Mouse (Mus musculus) lung, postnatal 0 days (tissue): Measurements from ENCODE around the gene Ddx55. TPM values are rescaled to one million over a fixed set of nuclear protein-coding genes. Genes with fewer than 3 reads are reported as not detected.
A peak's percentile ranks its signal among the peaks of the same experiment; 100 is the strongest.
"Not testable (repeated sequence)": the region's sequence is repeated elsewhere in the genome, so short reads cannot be mapped to it uniquely, and the experiment has no call there.

Source experiments
- ATAC-seq: fragments of 200-750 bp; cut with Nextera tagmentation; 2 replicates; pipeline ENCODE4 v1.8.0; 2017; ENCODE audit warnings: moderate library complexity
- DNase-seq: peaks from one replicate; pipeline ENCODE4 v3.0.0-alpha.2; 2016; ENCODE audit warnings: low spot score
- H3K27ac ChIP-seq: fragments of 300-500 bp; sonication (generic); 2 replicates; pipeline ENCODE4 v1.5.1; 2014; ENCODE audit warnings: antibody characterized with exemption, mild to moderate bottlenecking, low read length, mixed read lengths
- H3K27me3 ChIP-seq: fragments of 300-500 bp; sonication (generic); replicated peaks from 2 replicates; pipeline ENCODE4 v1.6.1; 2014; ENCODE audit warnings: low read length, mixed read lengths; ENCODE audit not compliant: insufficient read depth
- H3K36me3 ChIP-seq: fragments of 300-500 bp; sonication (generic); 2 replicates; pipeline ENCODE4 v1.6.1; 2014; ENCODE audit warnings: low read length, mixed read lengths; ENCODE audit not compliant: insufficient read depth
- H3K4me1 ChIP-seq: fragments of 300-500 bp; sonication (generic); 2 replicates; pipeline ENCODE4 v1.6.1; 2014; ENCODE audit warnings: antibody characterized with exemption, low read depth, low read length, mixed read lengths; ENCODE audit not compliant: insufficient read depth
- H3K4me2 ChIP-seq: fragments of 300-500 bp; sonication (generic); replicated peaks from 2 replicates; pipeline ENCODE4 v1.6.1; 2014; ENCODE audit warnings: low read depth, mild to moderate bottlenecking, low read length, moderate library complexity, mixed read lengths
- H3K4me3 ChIP-seq: fragments of 300-500 bp; sonication (generic); 2 replicates; pipeline ENCODE4 v1.5.1; 2014; ENCODE audit warnings: low read depth, low read length
- H3K9ac ChIP-seq: fragments of 300-500 bp; sonication (generic); replicated peaks from 2 replicates; pipeline ENCODE4 v1.6.1; 2014; ENCODE audit warnings: low read depth, mild to moderate bottlenecking
- H3K9me3 ChIP-seq: fragments of 300-500 bp; sonication (generic); 2 replicates; pipeline ENCODE4 v1.6.1; 2016; ENCODE audit warnings: low read length, mixed read lengths
- CTCF ChIP-seq: IDR thresholded peaks from 2 replicates; pipeline ENCODE4 v1.5.1; 2016; ENCODE audit warnings: antibody characterized with exemption, mild to moderate bottlenecking
- EP300 ChIP-seq: IDR thresholded peaks from 2 replicates; pipeline ENCODE4 v1.6.1; 2016; ENCODE audit warnings: antibody characterized with exemption, mild to moderate bottlenecking, control low read depth
- WGBS: fragments of 180-500 bp; shearing (Covaris S2); extraction: QIAGEN DNeasy Blood & Tissue Kit; methylation state at CpG from one replicate; pipeline ENCODE4 v1.1.7; 2014; 5-methylcytosine and 5-hydroxymethylcytosine counted together
- polyA plus RNA-seq: library from polyadenylated mRNA; unstranded; fragments of >200 nt; fragmentation: Nextera tagmentation; extraction: Ambion mirVana; gene quantifications from 2 replicates; pipeline ENCODE4 v1.2.1, GENCODE M21; 2015

The Ddx55 gene
- polyA plus RNA-seq, 1 experiment from 2014 or later: 6.3 TPM

DNA sequence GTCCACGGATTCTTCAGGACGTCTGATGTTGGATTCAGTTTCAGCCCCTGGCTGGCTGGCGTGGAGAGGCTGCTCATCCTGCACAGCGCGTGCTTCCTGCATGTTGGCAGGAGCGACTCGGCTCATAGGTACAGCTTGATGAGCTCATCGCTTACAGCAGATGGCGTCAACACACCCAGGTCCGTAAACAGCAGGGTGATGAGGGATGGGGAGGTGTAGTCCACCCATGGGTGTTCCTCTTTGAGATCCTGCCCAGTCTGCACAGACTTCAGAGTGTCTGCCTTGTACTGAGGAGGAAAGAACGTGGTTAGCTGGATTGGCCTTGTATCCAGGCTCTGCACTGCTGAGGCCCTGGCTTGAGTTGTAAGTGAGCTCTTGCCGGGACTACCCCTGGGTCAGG lies 18.4 kb downstream of the Ddx55 start:
- Histone ChIP-seq H3K27ac (no peak overlapping the region), H3K4me2 (no peak overlapping the region), H3K9ac (no peak overlapping the region), H3K4me1 (no peaks in the 10 kb centered on the region), H3K27me3 (no peaks in the 10 kb centered on the region), H3K4me3 (no peak overlapping the region), H3K36me3 (peaks cover 47% of the 10 kb centered on the region), H3K9me3 (no peaks in the 10 kb centered on the region)
- TF ChIP-seq EP300 (no peak), CTCF (no peak)
- WGBS: 86% methylated on average over 12 of the region's 12 CpGs
- ATAC-seq: no peak
- DNase-seq: no peak

DNA sequence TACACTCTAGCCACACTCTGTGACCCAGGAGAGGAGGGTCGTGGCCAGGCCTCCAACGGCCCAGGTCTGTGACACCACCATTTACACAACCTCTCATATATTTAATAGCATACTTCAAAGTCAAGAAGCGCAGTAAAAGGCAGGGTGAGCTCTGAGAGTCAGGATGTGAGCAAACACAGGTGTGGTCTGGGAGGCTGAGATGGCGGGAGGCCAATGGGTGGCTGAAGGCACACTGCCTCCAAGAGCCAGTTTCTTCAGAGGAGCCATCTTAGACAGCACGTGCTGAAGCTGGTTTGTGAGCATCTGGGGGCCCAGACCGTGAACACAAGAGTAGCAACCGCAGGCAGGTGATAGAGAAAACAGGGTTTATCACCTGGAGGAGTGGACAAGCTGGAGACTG lies 22.8 kb downstream of the Ddx55 start:
- no peaks in the 10 kb centered on the region for H3K27me3 ChIP-seq
- no peak overlapping the region for H3K9ac ChIP-seq
- no peak overlapping the region for H3K27ac ChIP-seq
- H3K36me3 ChIP-seq: peaks cover 32% of the 10 kb centered on the region
- H3K4me3 ChIP-seq: no peak overlapping the region
- H3K9me3 ChIP-seq: no peaks in the 10 kb centered on the region
- no peak overlapping the region for H3K4me2 ChIP-seq
- no peak for TF ChIP-seq CTCF
- TF ChIP-seq EP300: no peak
- peaks cover 9% of the 10 kb centered on the region; the same call in 1 of the 2 replicates for H3K4me1 ChIP-seq
- WGBS: 71% methylated on average over 7 of the region's 7 CpGs
- DNase-seq: peak; percentile 45
- ATAC-seq: no peak

DNA sequence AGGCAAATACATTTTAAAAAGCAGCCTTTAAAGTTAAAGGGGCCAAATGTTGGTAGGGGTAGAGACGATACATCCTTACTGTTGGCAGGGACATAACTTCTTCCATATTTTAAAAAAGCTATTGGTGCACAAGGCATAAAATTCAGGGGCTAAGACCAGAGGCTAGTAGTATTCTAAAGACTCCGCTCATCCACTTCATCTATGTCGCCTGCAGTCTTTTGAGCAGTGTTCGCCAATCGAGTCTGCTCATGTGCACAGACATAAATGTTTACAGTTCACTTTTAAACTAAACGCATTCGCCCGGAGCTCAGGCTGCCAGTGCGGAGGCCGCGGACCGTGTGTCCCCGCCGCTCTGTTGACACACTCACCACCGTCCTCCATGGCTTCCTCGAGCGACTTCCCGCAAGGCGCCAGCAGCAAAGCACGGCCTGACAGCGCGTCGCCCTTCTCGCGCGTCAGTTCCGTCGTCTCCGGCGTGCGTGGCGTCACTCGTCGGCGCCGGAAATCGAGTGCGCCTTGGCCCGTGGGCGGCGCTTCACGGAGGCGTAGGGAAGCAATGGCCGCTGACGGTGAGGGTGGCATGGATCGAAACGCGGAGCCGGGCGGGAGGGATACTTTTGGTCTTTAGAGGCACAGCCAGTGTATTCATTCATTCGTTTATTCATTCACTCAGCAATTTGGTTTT lies 26.1 kb downstream of the Ddx55 start, which contains the start of the genes Eif2b1 and Gtf2h3:
Gene Eif2b1, minus strand, starts transcription at position 499 of the 685 bp plus-strand sequence.
Gene Gtf2h3, plus strand, starts transcription at position 508 of the 685 bp plus-strand sequence.
- H3K27ac ChIP-seq: peak within 1 kb of the TSS; percentile 62; the same call in 1 of the 2 replicates
- peak; percentile 94 for ATAC-seq
- H3K4me1 ChIP-seq: peaks cover 9% of the 10 kb centered on the region; the same call in 1 of the 2 replicates
- H3K9me3 ChIP-seq: no peaks in the 10 kb centered on the region
- TF ChIP-seq EP300 (no peak), CTCF (no peak)
- peak within 1 kb of the TSS; percentile 91 for H3K4me2 ChIP-seq
- no peaks in the 10 kb centered on the region for H3K27me3 ChIP-seq
- under 1% methylated on average over 51 of the region's 51 CpGs for WGBS
- peak within 1 kb of the TSS; percentile 50 for H3K9ac ChIP-seq
- H3K4me3 ChIP-seq: peak within 1 kb of the TSS; percentile 54
- DNase-seq: peak; percentile 95
- peaks cover 7% of the 10 kb centered on the region; the same call in 1 of the 2 replicates for H3K36me3 ChIP-seq

DNA sequence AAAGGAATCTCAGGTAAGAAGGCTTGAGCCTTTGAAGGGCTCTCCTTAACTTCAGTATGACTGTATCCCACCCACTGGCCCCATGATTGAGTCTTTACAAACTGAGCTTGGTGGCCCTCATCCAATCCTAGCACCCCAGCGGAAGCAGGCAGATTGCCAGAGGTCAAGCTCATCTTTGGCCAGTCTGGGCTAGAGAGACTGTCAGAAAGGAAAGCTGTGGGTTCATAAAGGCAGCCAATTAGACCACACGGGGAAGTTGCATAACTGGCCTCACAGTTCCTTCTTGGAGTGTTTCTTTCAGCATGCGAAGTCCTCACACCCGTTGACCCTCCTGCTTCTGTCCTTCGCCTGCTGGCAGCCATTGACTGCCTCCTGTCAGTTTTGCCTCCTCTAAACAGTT lies 29.9 kb downstream of the Ddx55 start:
- Histone ChIP-seq H3K9ac (no peak overlapping the region), H3K9me3 (no peaks in the 10 kb centered on the region), H3K36me3 (peaks cover 13% of the 10 kb centered on the region; the same call in 1 of the 2 replicates), H3K4me1 (peaks cover 9% of the 10 kb centered on the region; the same call in 1 of the 2 replicates), H3K27me3 (no peaks in the 10 kb centered on the region), H3K4me3 (no peak overlapping the region), H3K27ac (no peak overlapping the region), H3K4me2 (no peak overlapping the region)
- TF ChIP-seq EP300 (no peak), CTCF (no peak)
- peak; percentile 61 for ATAC-seq
- 55% methylated on average over 5 of the region's 5 CpGs for WGBS
- DNase-seq: peak; percentile 86

DNA sequence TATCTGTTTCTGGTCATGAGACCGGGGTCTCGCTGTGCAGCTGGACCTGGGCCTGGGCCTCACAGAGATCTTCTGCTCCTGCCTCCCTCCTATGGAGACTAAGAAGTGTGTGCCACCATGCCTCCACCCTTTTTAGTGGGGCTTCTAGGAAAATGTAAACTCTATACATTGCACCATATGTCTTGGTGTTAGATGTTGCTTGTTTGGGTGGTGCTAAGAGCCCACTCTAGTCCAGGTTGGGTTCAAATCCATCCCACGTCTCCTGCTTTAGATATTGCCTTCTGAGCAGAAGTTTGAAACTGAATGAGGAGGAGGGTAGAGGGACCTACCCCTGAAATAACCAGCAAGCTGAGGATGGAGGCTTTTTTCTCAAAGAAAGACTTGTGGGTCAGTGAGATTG lies 40.1 kb downstream of the Ddx55 start:
- Histone ChIP-seq H3K27ac (no peak overlapping the region), H3K36me3 (peaks cover 22% of the 10 kb centered on the region; the same call in 1 of the 2 replicates), H3K9ac (no peak overlapping the region), H3K4me1 (no peaks in the 10 kb centered on the region), H3K9me3 (no peaks in the 10 kb centered on the region), H3K4me3 (no peak overlapping the region), H3K27me3 (no peaks in the 10 kb centered on the region), H3K4me2 (no peak overlapping the region)
- ATAC-seq (no peak), DNase-seq (no peak)
- TF ChIP-seq EP300 (no peak), CTCF (no peak)
- WGBS: 91% methylated on average over 3 of the region's 3 CpGs

DNA sequence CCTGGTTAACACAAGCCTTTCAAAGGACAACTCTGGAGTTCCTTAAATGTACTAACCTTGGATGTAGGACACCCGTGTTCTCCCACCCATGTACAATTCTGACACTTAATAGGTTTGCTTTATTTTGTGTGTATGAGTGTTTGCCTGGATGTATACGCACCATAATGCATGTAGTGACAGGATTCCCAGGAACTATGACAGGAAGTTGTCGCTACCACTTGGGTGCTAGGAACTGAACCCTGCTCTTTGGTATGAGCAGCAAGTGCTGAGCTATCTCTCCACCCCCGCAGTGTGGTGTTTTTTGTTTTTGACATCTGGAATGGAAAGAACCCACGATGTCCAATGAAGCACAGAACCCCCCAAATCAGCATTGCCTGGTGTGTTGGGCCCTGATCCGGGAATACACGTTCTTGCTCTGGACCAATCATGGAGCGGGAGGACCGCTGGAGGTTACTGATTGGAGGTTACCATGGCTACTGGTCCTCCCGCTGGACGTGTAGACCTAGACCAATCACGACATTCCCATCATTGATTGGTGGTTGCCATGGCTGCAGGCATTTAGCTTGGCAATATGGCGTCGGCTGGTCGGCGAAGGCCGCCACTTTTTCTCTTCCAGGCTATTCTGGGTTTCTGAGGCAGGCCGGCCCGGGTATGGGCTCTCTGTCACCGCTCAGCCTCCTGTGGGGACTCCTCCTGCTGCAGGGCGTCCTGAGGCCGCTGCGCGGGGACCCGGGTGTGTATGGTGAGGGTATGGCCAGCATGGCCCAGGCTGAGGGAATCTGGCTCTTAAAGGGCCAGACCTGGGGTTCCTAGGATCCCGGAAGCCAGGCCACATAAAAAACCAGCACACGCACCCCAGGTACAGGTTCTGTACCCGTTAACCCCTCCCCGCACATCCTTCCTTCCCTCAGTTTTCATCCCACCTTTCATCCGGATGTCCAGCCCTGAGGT lies 45.8 kb downstream of the Ddx55 start:
- peak; percentile 99 for DNase-seq
- H3K4me2 ChIP-seq: peak overlapping the region; percentile 74
- peak; percentile 100 for ATAC-seq
- no peaks in the 10 kb centered on the region for H3K4me1 ChIP-seq
- no peak overlapping the region for H3K27ac ChIP-seq
- WGBS: 6% methylated on average over 30 of the region's 30 CpGs
- peak overlapping the region; percentile 63 for H3K4me3 ChIP-seq
- TF ChIP-seq EP300 (no peak), CTCF (no peak)
- peak overlapping the region; percentile 43 for H3K9ac ChIP-seq
- H3K9me3 ChIP-seq: no peaks in the 10 kb centered on the region
- no peaks in the 10 kb centered on the region for H3K27me3 ChIP-seq
- no peaks in the 10 kb centered on the region for H3K36me3 ChIP-seq

DNA sequence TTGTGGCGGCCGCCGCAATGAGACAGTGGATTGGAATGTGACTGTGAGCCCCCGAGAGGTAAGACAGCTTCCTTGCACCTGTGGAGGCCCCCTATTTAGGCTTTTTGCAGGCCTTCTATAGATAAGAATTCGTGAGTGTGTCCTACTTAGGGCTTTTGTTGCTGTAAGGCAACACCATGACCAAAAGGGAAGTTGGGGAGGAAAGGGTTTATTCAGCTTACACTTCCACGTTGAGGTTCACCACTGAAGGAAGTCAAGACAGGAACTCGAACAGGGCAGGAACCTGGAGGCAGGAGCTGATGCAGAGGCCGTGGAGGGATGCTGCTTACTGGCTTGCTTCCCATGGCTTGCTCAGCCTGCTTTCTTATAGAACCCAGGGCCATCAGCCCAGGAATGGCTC lies 47.1 kb downstream of the Ddx55 start:
- H3K36me3 ChIP-seq, H3K9me3 ChIP-seq, H3K4me3 ChIP-seq, H3K27ac ChIP-seq, H3K27me3 ChIP-seq, H3K4me1 ChIP-seq, H3K4me2 ChIP-seq, ATAC-seq, DNase-seq, H3K9ac ChIP-seq: not testable (repeated sequence)
- 37% methylated on average over 8 of the region's 8 CpGs for WGBS
